Mouse (Mus musculus) lung, postnatal 10 days (tissue): ENCODE results near the gene Hist1h2ad.
"Not testable (repeated sequence)": the region's sequence is repeated elsewhere in the genome, so short reads cannot be mapped to it uniquely, and the experiment has no call there.

Source experiments
- DNase-seq: peaks from one replicate; pipeline ENCODE4 v3.0.0; 2021

Gene Hist1h2ad

GRCm38 (mm10) chr13:23573898-23574524 is at the start of gene Hist1h2ad, which contains the start of gene Hist1h2bf:
Hist1h2ad (plus strand) TSS chr13:23574381.
Hist1h2bf (minus strand) TSS chr13:23574196.
- DNase-seq = peak; percentile 95

DNA sequence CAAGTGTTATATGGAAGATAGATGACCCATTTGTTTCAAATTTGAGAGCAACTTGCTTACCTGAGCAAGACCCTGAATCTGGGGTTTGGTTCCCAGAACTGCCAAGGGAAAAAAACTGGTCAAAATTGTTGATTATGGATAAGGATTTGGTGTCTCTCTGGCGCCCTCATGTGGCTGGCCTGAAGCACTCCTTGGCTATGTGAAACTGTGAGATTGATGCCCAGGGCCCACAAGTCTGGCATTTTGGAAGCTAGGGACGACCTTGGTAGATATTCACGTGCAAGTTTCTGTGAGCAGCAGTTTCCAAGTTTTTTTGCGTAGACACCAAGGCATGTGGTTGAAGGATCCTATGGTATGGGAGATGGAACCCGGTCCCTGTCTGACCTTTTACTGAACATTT is 49.5 kb upstream of the Hist1h2ad start:
- peak; percentile 84 for DNase-seq

DNA sequence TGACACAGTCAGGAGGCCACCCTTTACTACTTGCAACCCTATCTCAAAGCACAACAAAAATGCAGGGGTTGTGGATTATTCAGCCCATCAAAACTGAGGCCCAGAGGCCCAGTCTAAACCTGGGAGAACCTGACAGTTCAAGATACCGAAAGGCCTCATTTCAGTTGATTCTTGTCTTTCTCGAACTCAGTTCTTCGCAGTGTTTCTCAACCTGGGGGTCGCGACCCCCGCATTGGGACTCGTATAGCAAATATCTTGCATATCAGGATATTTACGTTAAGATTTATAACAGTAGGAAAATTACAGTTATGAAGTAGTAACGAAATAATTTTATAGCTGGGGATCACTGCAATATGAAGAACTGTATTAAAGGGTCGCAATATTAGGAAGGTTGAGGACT is 48.3 kb upstream of the Hist1h2ad start:
- DNase-seq = no peak

GRCm38 (mm10) chr13:23526312-23526711 is 47.9 kb upstream of the Hist1h2ad start:
- DNase-seq = peak; percentile 94

DNA sequence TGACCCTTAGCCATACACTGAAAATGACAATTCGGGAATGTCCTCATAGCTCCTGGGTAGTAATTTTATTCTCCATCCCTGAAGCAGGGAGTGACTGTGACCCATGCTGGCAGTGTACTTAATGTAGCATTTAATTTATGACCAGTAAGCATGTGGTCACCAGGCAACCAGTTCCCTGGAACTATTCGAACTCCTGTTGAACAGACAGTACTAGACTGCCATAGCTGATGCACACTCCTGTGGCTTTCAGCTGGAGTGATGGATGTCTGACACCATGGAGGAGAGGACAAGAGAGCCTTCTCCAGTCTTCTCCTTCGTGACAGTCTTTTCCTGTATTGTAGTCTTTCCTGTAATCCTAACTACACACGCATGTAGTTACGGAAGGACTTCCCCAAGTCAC is 45.2 kb upstream of the Hist1h2ad start:
- no peak for DNase-seq

DNA sequence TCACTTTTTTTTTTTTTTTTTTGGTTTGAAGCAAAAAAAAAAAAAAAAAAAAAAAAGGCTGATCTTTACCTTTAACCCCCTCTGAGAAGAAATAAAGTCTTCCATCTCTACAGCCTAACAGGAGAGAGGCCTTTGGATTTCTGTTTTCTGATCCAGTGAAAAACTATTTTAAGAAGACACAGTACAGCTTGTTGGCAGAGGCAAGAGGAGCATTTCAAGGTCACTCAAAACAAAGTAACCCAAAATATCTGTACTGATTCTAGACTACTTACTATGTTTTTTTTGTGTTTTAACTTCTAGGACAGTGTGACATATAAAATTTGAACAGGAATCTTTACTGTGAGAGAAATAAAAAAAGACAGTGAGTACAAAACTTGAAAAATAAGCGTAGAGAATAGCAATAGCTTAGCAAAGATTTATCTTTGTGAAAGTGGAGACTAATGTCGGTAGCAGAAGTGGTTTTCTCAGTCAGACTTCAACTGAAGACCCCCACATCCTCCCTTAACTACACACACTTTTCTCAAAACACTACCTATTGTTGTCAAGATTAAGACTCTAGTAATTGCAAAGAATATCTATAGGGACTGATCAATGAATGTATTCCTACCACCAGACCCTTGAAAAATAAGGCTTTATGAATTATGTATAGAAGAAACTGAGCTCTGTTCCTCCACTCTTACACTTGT is 44.6 kb upstream of the Hist1h2ad start:
- DNase-seq = no peak

GRCm38 (mm10) chr13:23530181-23530900 is 43.8 kb upstream of the Hist1h2ad start:
- peak; percentile 78 for DNase-seq

GRCm38 (mm10) chr13:23530901-23531875 is 43.0 kb upstream of the Hist1h2ad start, which contains the start of gene Hist1h4h:
Hist1h4h (plus strand) TSS chr13:23531050.
- peak; percentile 99 for DNase-seq

DNA sequence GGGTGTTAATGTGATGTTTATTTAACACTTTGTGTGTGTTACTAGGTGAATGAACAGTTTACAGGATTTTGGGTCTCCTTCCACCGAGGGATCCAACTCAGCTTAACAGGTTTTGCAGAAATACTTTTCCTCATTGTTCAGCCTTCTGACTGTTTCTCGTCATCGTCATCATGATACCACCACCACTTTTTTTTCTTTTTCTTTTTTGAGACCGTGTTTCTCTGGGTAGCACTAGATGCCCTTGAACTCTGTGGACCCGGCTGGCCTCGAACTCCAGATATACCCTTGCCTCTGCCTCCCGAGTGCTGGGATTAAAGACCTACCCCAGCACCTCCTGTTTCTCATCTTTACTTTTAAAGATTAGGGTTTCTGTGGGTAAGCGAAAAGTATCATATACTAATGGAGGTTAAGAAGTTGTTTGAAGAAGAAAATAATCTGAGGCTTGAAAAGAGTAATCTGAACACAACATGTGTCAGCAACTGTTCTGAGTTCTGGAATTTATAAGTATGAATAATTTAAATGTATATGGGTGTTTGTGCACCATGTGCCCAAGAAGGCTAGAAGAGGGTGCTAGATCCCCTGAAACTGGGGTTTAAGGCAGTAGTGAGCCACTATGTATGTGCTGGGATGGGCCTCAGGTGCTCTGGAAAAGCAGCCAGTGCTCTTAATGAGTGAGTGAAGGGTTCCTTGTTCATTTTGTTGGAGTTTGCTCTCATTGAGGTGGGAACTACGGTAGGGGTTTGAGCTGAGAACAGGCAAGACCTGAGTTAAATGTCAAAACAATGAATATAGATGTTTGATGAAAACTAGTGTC is 41.7 kb upstream of the Hist1h2ad start:
- no peak for DNase-seq

GRCm38 (mm10) chr13:23533560-23534367 is 40.4 kb upstream of the Hist1h2ad start, which contains the start of gene Hist1h2af:
Hist1h2af (plus strand) TSS chr13:23533906.
- peak; percentile 80 for DNase-seq

- no peak for DNase-seq
Observed at GRCm38 (mm10) chr13:23534368-23535131, 39.6 kb upstream of the Hist1h2ad start.

- peak; percentile 93 for DNase-seq
Observed at GRCm38 (mm10) chr13:23535137-23536075, 38.8 kb upstream of the Hist1h2ad start, which contains the start of gene Hist1h3g. Hist1h3g (plus strand) TSS chr13:23535422.

DNA sequence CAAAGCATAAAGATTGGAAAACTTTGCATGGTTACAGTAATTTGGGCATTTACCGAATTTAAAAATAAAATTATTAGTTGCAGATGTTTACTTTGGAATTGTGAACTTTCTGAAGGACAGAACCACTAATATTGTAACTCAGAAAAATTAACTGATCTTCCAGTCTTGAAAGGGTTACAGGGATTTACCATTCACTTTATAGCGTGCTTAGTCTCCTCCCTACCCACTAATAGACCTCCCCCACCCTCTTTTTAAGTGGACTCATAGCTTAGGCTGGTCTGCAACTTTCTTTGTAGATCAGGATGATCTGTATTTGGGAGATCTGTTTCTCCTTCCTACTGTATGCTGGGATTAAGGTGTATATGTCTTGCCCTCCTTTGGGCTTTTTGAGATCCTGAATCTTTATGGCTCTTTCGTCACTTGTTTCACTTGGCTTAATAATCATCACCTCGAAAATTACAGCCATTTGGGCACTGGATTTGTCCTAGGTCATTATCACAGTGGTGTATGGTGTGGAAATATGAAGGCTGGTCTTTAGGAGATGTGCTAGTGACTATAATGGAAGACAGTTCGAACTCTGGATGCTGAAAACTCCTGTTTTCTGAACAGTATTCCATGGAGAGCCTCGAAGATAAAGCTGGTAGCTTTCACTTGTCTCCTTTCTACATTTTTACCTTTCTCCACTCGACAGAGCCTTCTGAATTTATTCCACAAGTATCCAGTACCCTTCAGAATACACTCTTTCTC is 37.9 kb upstream of the Hist1h2ad start:
- no peak for DNase-seq

DNA sequence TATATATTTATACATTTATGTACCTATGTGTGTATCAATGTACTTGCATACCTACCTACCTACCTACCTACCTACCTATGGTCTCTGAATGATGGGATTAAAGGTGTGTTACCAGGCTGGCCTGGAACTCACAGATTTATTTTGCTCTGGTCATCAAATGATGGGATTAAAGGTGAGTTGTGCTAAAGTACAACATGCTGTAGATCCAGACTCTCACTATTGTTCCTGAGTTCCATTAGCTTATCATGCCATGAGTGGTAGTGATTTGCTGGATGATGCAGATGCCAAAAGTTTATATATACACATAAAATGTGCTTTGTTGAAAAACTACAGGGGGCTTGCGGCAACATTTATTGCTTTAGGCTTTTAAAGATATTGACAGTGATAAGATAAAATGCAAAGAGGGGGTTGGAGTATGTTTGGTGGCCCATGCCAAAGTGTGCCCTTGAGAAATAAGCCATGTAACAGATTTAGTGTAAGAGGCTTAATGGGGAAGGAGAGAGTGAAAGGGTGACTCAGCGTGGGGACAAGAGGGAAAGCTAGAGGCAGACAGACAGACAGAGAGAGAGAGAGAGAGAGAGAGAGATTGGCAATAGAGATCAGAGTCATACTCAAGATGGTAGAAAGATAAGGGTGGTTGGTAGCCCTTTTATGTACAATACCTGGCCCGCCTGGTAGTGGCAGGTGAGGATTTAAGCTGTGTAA is 37.0 kb upstream of the Hist1h2ad start:
- DNase-seq = no peak

- no peak for DNase-seq
Observed at GRCm38 (mm10) chr13:23538249-23538648, 35.9 kb upstream of the Hist1h2ad start.

- DNase-seq = not testable (repeated sequence)
Observed at GRCm38 (mm10) chr13:23539821-23540220, 34.4 kb upstream of the Hist1h2ad start.

DNA sequence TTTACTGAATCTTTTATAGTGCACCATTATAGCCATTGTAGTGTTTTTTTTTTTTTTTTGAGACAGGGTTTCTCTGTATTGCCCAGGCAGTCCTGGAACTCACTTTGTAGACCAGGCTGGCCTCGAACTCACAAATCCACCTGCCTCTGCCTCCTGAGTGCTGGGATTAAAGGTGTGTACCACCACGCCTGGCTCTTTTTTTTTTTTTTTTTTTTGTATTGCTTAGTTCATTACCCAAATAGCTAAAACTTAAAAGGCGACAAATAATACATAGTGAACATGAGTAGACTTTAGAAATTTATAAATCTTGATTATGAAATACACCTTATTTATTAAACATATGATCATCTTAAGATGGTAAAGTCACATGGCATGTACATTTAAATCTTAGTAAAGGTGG is 32.7 kb upstream of the Hist1h2ad start:
- DNase-seq = no peak
